22 mouse cellular contexts compared by ENCODE assay signal in genomic region chr3:26793334-26794101, GRCm38 (mm10).
DNase-seq lines count a peak whose midpoint lies in the region; ATAC-seq and TF ChIP-seq lines count a peak whose summit lies in the region.
"Had no signal": no experiment of that assay in that cellular context is flagged by ENCODE, and none has a peak within 500 bp of the region (broad histone marks: within the 10 kb centered on the region; RNA-seq: fewer than 3 reads in every experiment).

No protein-coding gene starts in this region.

- H3K27ac ChIP-seq in lung, postnatal 0 days (ENCODE audit: low read length): no peak overlapping the region
- no peak overlapping the region for H3K27ac ChIP-seq in stomach, embryonic 16.5 days (ENCODE audit: low read length)
- H3K27ac ChIP-seq: forebrain, embryonic 10.5 days; limb, embryonic 12.5 days; liver, embryonic 13.5 days; macrophage; midbrain, embryonic 12.5 days had no signal

- DNase-seq in frontal cortex, adult 2 months (ENCODE audit: extremely low spot score in 1 of 2, low spot score in 1 of 2): peak; percentile 33 to 37
- no peak for DNase-seq in frontal cortex, postnatal 14 days (ENCODE audit: low spot score in 2 of 2)
- peak; percentile 4 for DNase-seq in lung, postnatal 0 days (ENCODE audit: low spot score)
- DNase-seq in lung, postnatal 25 days (ENCODE audit: low spot score): no peak
- DNase-seq in ZHBTc4 (ENCODE audit: low read depth, low spot score) (peak; percentile 46), liver (no peak)
- no peak for DNase-seq in testis, postnatal 10 days (ENCODE audit: low spot score)
- DNase-seq: cerebellum, adult 8-10 months; forebrain, postnatal 0 days; gastrocnemius, postnatal 10 days; kidney, adult 2 months; kidney, postnatal 14 days; liver, embryonic 13.5 days; lung, embryonic 14.5 days; right cerebral cortex, postnatal 4 days; thymus, postnatal 4 days had no signal

- H3K4me3 ChIP-seq in lung, postnatal 0 days (ENCODE audit: low read depth, low read length): no peak overlapping the region
- H3K4me3 ChIP-seq in stomach, embryonic 16.5 days (replicated peaks; ENCODE audit: low read length): no peak overlapping the region
- H3K4me3 ChIP-seq: forebrain, embryonic 10.5 days; limb, embryonic 12.5 days; liver, embryonic 13.5 days; midbrain, embryonic 12.5 days had no signal

- no peak for ATAC-seq in lung, postnatal 0 days
- ATAC-seq in stomach, embryonic 16.5 days (ENCODE audit: insufficient read depth, low FRiP score): 0 out of 2 replicates have a peak, but pooled peaks have one; percentile 47
- ATAC-seq: forebrain, postnatal 0 days; inflammation-experienced regulatory T-cells, adult 6 months had no signal

- no peak for TF ChIP-seq EP300 in lung, postnatal 0 days (IDR thresholded peaks at IDR 0.05)

- H3K4me2 ChIP-seq in lung, postnatal 0 days (replicated peaks; ENCODE audit: low read depth, low read length): no peak overlapping the region
- no peak overlapping the region for H3K4me2 ChIP-seq in stomach, embryonic 16.5 days (ENCODE audit: low read depth, low read length)
- H3K4me2 ChIP-seq: limb, embryonic 12.5 days; liver, embryonic 13.5 days; lung, embryonic 14.5 days; midbrain, embryonic 12.5 days had no signal

- 62% methylated on average over 12 of the region's 12 CpGs for WGBS in lung, postnatal 0 days
- WGBS in stomach, embryonic 16.5 days: 65% methylated on average over 12 of the region's 12 CpGs

- no peaks in the 10 kb centered on the region for H3K9me3 ChIP-seq in lung, postnatal 0 days (ENCODE audit: low read length)
- H3K9me3 ChIP-seq in stomach, embryonic 16.5 days (replicated peaks; ENCODE audit: control insufficient read depth, low read length): no peaks in the 10 kb centered on the region
- H3K9me3 ChIP-seq: forebrain, embryonic 10.5 days; limb, embryonic 12.5 days; liver, embryonic 13.5 days; midbrain, embryonic 12.5 days had no signal

- H3K9ac ChIP-seq in lung, postnatal 0 days (replicated peaks; ENCODE audit: low read depth): no peak overlapping the region
- H3K9ac ChIP-seq in stomach, embryonic 16.5 days (ENCODE audit: low read length): no peak overlapping the region
- H3K9ac ChIP-seq: forebrain, postnatal 0 days; limb, embryonic 12.5 days; liver, embryonic 13.5 days; lung, embryonic 14.5 days; midbrain, embryonic 12.5 days had no signal

- no peaks in the 10 kb centered on the region for H3K36me3 ChIP-seq in lung, postnatal 0 days (ENCODE audit: insufficient read depth, low read length)
- no peaks in the 10 kb centered on the region for H3K36me3 ChIP-seq in stomach, embryonic 16.5 days (ENCODE audit: control insufficient read depth, insufficient read depth, low read length)
- H3K36me3 ChIP-seq: forebrain, embryonic 10.5 days; limb, embryonic 12.5 days; liver, embryonic 13.5 days; midbrain, embryonic 12.5 days had no signal

- no peaks in the 10 kb centered on the region for H3K27me3 ChIP-seq in lung, postnatal 0 days (replicated peaks; ENCODE audit: insufficient read depth, low read length)
- H3K27me3 ChIP-seq in stomach, embryonic 16.5 days (ENCODE audit: control insufficient read depth, insufficient read depth, low read length): no peaks in the 10 kb centered on the region
- H3K27me3 ChIP-seq: limb, embryonic 12.5 days; liver, embryonic 13.5 days; midbrain, embryonic 12.5 days had no signal

- no peak for TF ChIP-seq CTCF in lung, postnatal 0 days (IDR thresholded peaks at IDR 0.05)

- no peaks in the 10 kb centered on the region for H3K4me1 ChIP-seq in lung, postnatal 0 days (ENCODE audit: insufficient read depth, low read depth, low read length)
- no peaks in the 10 kb centered on the region for H3K4me1 ChIP-seq in stomach, embryonic 16.5 days (ENCODE audit: control insufficient read depth, insufficient read depth, low read length)
- H3K4me1 ChIP-seq: limb, embryonic 12.5 days; liver, embryonic 13.5 days had no signal

Comparison
In these comparisons a context has a peak if more than half of its experiments do, and no peak if none do; other contexts are left out.
1. DNase-seq: peak in frontal cortex, adult 2 months (2 of 2), lung, postnatal 0 days (single experiment) and ZHBTc4 (single experiment); none in frontal cortex, postnatal 14 days (0 of 2), lung, postnatal 25 days (single experiment), testis, postnatal 10 days (single experiment) and liver (single experiment).